Mouse (Mus musculus): Measurements from ENCODE around the gene Sub1.

Gene Sub1

DNA sequence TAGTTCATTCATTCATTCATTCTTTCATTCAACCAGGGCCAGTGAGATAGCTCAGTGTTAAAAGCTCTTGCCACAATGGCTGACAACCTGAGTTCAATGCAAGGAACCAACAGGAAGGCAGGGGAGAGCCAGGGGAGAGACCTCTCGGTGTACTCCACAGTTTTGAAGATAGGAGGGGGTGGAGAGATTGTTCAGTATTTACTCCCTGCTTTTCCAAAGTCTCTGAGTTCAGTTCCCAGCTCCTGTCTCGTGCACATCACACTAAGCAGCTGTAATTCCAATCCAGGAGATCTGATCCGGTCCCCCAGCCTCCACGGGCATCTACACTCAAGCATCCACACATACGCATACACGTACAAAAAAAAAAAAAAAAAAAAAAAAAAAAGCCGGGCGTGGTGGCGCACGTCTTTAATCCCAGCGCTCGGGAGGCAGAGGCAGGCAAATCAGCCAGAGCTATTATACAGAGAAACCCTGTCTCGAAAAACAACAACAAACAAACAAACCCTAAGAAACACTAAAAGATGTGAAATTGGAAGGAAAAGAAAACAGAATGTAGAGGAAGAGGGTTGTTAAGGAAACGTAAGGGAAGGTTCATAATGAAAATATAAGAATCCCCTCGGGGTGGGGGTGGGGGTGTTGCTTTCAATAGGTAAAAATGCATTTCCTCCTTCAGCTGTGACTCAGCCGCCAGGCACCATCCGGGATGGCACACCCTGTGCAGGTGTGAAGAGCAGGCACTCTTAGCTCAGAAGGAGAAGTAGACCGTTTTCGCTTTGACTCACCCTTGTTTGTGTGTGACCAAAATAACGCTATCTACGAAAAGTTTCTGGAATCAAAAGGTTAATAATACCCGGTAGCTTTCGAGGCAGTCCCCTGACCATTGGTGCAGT lies 13.2 kb upstream of the Sub1 start:
- DNase-seq, result peak; percentile 84

GRCm38 (mm10) chr15:12008894-12009293 lies 12.1 kb upstream of the Sub1 start:
- DNase-seq, result no peak

- peak; percentile 29 for DNase-seq
Observed at GRCm38 (mm10) chr15:12007971-12008800, 11.4 kb upstream of the Sub1 start.

DNA sequence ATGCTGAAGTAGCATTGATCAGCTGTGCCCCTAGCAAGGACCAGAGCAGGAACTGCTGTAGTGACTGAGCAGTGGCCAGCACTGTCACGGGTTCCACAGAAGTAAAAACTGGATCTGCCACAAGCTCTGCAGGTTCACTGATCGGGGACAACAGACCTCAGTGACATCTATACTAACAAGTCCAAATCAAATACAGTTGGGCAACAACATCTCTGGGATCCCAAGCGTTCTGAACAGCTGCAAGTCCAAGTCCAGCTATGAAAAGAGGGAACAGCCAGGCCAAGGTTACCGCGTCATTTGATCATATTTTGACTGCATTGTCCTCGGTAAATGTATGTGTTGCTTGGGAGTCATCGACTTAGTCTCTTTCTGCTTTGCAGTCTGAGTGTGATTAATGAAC lies 10.6 kb upstream of the Sub1 start:
- no peak for DNase-seq

DNA sequence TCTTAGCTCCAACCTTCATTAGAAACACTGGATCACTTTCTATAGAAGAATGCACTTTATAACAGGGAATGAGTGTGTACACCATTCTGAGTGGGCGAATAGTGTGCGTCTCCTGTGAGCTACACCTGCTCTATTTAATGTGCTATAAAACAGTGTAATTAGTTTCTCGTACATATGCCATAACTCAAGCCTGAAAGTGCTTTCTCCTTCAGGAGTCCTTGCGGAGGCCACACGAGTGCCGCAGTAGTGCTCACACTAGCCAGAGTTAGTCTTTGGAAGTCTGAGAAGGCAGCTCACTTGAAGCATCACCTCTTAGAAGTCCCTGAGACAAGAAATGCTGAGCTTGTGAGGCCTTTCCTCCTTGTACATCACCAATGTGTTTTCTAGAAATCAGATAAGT lies 9.4 kb upstream of the Sub1 start:
- DNase-seq, result no peak

DNA sequence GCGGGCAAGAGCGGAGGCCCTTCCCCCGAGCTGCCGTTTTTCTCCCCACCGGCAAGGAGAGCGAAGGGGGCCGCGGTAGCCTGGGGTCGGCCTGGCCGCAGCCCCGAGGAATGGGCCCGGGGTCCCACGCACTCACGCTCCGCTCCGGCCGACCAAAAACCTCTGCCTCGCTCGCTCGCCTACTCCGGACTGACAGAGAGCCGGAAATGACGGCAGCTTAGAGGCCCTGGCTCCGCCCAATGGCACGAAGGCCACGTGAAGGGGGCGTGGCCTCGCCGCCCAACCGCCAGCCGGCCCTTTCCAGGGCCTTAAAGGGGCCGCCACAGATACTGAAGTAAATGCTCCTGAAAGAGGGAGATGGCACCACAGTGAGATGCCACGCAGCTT lies 975 bp downstream of the Sub1 start:
- DNase-seq, result peak; percentile 96

DNA sequence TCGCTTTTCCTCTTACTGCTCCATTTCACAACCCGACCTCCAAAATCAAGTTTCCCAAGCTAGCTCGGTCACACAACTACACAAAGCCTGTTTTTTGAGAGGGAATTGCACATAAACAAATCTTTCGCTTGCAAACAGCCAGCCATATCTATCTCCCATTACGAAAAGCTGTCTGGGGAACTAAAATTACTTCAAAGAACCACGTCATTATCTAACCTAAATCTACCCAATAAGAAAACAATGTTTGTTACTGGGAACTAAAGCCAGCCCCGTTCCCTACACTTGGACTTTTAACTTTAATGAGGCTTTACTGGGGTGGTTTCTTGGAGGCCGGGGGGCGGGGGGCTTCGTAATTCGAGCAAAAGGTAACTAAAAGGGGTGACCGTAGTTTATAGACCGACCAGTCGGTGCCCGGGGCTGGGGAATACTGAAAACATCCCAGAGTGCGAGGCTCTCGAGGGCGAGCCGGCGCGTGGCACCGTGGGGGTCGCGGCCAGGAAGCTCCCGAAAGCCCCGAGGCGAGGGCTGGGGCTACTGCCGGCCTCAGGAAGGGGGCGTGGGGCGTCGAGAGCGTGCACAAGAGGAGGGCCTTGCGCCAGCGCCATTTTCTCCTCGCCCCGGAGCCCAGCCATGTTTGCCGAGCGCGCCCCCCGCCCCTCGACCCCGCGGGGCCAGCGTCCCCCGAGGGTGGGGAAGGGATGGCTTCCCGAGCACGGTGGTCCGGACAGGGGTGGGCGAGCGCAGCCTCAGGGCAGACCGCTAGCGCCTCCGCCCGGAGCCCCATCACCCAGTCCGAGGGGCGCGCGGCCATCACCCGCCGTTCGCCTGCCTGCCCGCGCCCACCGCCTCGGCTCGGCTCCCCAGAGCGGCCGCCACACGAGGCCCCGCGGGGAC lies 1.6 kb downstream of the Sub1 start:
- peak; percentile 77 for DNase-seq

GRCm38 (mm10) chr15:11994006-11994405 lies 2.8 kb downstream of the Sub1 start:
- no peak for DNase-seq

- DNase-seq, result peak; percentile 29
Observed at GRCm38 (mm10) chr15:11991552-11992113, 5.2 kb downstream of the Sub1 start.

GRCm38 (mm10) chr15:11988580-11988979 lies 8.2 kb downstream of the Sub1 start:
- no peak for DNase-seq

GRCm38 (mm10) chr15:11987892-11988291 lies 8.9 kb downstream of the Sub1 start:
- no peak for DNase-seq

DNA sequence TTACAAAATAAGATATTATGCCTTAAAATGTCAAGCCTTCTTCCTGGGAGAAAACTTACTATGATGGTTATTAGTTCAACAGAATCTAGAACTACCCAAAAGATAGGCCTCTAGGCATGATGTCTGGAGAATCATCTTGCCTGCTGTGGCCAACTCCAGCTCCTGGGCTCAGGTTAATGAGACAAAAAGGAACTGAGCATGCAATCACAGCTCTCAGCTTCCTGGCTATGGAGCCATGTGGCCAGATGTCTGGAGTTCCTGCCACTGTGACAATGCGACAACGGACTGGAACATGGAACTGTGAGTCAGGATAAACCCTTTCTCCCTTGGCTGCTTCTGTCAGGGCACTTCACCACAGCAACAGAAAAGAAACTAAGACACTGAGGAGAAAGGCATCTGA lies 14.8 kb downstream of the Sub1 start:
- DNase-seq, result no peak

DNA sequence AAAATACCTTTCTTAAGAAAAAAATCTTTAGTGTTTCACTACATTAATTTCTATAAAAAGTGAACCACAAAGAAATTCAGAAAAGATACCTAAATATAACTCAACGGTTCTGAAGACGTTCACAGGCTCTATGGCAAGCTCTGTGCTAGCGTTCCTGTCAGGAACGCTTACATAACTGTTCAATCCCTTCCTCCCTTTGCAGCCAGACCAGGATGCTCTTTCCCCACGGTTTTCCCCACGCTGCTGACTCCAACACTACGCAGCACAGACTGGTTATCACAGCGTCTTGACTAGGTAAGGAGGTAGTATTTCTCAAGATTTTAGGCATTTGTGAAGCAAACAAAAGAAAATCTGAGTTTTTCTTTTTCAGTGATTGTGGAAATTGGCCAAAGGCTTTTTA lies 15.3 kb downstream of the Sub1 start:
- DNase-seq, result no peak

DNA sequence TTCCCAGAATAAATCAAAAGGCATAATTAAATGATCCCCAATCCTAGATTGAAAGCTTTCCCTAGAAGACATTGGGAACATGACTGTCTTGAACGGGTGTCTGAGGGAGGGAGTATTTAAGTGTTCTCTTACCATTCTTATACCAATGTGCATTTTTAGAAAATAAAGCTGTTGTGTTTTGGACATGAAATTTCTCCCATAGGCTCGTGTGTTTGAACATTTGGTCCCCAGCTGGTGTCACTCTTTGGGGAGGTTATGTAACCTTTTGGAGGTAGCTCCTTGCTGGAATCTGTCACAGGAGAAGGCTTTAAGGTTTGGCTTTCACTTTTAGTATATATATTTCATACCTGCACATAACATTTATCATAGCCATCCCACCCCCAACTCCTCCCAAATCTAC lies 18.6 kb downstream of the Sub1 start:
- no peak for DNase-seq

GRCm38 (mm10) chr15:11977071-11977470 lies 19.7 kb downstream of the Sub1 start:
- DNase-seq, result no peak

DNA sequence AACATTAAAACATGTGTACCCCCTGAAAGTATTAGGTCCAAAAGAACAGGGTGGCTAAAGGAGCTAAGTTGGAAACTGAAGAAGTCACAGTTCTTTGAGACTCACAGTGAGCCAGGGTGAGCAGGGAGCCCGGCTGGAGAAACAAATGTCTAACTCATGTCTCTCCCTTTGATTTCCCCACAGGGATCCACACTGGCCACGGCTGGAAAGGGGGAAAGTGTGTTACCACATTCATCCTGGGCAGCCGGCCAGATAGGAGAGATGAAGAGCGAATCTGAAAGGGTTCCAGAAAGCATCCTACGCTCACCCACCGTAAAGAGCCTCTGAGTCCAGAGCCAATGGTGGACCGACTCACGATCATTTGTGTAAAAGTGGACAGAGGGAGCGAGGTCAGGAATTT lies 20.9 kb downstream of the Sub1 start:
- no peak for DNase-seq

GRCm38 (mm10) chr15:11971854-11972420 lies 24.8 kb downstream of the Sub1 start:
- peak; percentile 82 for DNase-seq

DNA sequence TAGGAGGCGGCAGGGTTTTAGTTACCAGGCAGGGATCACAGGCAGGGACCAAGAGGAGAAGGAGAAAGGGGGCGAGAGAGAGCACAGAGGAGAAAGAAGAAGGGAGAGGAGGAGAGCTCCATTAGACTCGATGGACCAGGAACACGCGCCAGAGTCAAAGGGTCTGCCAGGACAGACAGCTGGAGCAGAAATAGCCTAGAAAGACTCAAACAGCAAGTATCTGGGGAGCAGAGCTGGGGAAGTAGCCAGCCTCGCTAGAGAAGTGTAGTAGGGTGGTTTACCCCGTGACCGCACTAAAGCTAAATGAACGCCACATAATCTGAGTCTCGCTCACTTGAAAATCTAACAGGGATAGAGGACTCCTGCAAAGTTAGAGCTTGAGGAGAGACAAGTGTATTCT lies 26.2 kb downstream of the Sub1 start:
- no peak for DNase-seq

DNA sequence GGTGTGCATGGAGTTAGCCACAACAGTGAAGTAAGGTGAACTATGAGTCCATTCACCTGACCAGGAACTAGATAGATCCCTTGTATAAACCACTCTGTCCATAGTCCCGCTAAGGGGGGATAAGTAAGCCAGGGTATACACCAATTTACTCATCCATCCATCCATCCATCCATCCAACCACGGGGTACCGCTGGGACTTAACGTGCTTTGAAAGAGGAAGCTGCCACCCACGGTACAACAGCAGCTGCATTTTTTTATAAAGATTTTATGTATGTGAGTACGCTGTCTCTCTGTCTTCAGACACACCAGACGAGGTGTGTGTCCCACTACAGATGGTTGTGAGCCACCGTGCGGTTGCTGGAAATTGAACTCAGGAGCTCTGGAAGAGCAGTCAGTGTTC lies 27.9 kb downstream of the Sub1 start:
- no peak for DNase-seq

GRCm38 (mm10) chr15:11966367-11966766 lies 30.4 kb downstream of the Sub1 start:
- peak; percentile 46 for DNase-seq

DNA sequence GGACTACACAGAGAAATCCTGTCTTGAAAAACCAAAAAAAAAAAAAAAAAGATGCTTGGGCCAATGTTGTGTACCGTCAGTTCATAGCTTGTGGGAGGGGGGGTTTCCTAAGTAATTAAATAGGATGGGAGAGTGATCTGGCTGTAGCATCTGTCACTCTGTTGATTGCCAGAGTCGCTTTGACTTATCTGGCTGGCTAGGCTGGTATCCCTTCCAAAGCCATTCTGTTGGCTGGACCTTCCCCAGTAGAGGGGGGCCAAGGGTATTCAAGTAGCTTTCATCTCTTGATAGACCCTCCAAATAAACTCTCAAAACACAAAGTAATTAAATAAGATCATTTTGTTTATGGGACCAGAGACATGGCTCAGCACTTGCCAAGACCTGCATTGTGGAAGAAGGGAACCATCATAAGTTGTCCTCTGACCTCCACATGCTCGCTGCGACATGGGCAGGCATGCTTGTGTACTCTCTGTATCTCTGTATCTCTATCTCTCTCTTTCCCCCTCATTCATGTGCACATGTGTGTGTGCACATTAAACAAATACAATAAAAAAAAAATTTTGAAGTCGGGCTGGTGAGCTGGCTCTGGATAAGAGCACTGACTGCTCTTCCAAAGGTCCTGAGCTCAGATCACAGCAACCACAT lies 31.5 kb downstream of the Sub1 start:
- no peak for DNase-seq
